Mouse (Mus musculus): ENCODE measurements around the gene Dpm3.

DNA sequence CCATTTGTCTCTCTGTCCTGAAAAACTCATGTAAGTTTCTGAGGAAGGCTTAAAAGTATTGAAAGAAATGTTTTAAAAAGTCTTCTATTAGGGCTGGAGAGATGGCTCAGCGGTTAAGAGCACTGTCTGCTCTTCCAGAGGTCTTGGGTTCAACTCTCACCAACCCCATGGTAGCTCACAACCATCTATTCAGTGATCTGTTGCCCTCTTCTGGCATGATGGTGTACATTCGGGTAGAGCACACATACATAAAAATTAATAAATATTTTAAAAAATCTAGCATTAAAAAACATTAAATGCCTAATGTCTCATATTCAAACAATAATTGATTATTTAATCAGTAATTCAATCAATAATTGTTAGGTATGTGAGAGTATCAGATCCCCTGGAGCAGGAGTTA, 41.4 kb downstream of the Dpm3 start:
- TF ChIP-seq CTCF (conservative IDR thresholded peaks at IDR 0.05; ENCODE audit: insufficient read depth, insufficient read length, low read depth, low read length): 0 out of 2 replicates have a peak, but pooled peaks have one; percentile 4
- TF ChIP-seq POLR2A (IDR thresholded peaks at IDR 0.05; ENCODE audit: low read depth, low read length): no peak

Measured in kidney, adult 2 months (tissue).